Mouse (Mus musculus): ENCODE results near the gene Cbr1.

Cbr1 gene

DNA sequence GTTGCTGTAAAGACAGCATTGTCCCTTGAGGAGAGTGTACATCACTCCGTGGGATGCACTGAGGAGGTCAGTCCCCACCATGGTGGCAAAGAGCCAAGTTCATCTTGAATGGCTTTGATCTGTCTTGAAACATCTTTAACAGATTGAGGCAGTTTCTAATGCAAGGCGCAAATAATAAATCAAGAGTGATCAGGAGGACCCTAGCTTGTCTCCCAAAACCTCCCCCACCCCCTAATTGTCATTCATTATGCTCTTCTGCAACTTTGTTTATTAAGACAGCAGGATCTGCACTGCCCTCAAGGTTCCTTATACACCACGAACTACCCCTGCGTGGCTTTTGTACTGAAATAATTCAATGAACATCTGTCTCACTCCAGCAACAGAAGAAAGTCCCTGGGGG, at the start of gene Cbr1:
Gene Cbr1, plus strand, starts transcription at position 301 of the 400 bp plus-strand sequence.
- no peak for DNase-seq (ENCODE audit: low read depth, low spot score)

DNA sequence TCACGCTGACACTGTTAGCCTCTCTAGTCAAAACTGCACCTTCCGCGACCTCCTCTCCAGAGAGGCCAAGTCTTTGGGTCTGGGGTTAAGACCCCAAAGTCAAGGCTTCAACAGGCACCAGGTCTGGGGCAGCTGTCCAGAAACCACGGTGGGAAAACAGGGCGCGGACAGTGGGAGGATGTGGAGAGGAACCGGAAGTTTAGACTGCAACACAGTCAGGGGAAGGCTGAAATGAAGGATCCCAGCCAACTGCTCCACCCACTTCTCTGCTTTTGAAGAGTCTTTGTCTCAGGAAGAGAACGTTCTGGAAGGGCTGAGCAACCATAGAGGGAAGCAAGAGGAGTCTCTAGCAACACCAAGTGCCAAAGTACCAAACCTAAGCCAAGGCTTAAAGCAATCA, 48.0 kb upstream of the Cbr1 start:
- no peak for DNase-seq (ENCODE audit: low read depth, low spot score)

DNA sequence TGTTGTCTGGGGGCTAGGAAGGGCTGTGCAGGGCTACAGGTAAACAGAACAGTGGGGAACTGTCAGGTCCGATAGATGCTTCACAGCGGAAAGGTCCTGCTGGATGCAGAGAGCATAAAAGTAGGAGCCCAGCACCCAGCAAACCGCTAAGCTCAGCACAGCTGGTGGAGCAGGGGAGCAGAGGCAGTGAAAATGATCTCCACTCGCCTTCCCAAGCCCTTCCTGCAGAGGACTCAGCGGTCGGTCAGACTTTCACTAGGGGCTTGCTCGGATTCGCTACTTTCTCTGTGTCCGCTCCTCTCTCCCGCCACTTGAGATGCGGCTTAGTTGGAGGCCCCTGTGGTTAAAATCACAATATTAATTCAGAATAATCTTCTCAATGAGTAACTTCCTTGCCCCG, 47.2 kb upstream of the Cbr1 start:
- no peak for DNase-seq (ENCODE audit: low read depth, low spot score)

DNA sequence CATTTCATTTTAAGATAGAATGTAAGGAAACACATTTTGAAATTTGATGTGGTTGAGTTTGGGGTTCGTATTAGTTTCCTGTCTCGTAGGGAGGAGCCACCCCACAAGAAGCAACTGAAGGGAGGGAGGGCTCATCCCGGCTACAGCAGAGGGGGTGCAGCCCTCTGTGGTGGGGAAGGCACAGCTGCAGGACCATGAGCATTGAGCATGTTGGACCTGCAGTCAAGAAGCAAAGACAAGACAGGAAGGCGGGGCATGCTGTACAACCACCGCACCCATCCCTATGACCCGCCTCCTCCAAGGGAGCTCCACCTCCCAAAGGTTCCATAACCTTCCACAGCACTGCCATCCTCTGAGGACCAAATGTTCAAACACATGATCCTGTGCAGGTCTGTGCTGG, 33.3 kb upstream of the Cbr1 start:
- DNase-seq (ENCODE audit: low read depth, low spot score), result peak; percentile 66

DNA sequence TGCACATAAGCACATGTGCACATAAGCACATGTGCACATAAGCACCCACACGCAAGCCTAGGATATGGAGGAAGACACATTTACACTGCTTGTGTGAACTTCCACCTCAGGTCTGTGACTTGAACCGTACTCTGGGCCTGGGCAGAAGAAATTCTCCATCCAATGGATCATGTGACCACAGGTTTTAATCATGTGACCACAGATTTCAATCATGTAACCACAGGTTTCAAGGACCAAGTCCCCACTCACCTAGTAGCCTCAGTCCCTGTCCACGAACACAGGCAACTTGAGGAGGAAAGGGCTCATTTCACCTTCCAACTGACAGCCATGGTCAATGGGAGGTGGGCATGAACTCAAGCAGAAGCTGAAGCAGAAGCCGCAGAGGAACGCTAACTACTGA, 32.2 kb upstream of the Cbr1 start:
- peak; percentile 20 for DNase-seq (ENCODE audit: low read depth, low spot score)

DNA sequence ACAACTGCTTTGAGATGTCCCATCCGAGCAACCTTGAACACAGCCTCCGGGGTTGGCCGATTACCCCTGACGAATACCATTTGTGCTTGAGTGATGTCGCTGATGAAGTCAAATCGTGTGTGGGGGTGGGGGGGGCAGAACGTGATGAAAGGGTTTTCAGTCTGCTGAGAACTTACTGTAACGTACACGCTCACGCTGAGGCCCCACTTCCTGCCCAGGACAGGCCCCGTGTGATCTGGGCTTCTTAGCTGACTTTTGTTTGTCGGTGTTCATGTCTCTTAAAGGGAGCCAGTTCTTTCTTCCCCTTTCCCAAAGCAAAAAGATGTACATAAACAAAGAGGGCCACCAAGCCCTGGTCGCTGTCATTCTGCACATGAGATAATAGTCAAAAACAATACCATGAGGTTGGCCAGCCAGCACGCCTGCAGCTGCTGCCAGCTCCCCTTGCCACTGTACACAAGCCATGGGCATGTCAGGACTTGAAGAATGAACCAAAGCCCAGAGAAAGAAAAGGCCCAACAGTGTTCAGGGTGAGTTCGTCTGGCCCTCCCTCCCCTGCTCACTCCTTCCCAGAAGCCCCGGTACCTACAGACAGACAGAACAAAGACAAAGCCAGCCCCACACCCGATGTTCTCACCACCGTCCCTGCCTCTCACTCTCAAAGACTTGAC, 31.0 kb upstream of the Cbr1 start:
- DNase-seq (ENCODE audit: low read depth, low spot score), result peak; percentile 91

DNA sequence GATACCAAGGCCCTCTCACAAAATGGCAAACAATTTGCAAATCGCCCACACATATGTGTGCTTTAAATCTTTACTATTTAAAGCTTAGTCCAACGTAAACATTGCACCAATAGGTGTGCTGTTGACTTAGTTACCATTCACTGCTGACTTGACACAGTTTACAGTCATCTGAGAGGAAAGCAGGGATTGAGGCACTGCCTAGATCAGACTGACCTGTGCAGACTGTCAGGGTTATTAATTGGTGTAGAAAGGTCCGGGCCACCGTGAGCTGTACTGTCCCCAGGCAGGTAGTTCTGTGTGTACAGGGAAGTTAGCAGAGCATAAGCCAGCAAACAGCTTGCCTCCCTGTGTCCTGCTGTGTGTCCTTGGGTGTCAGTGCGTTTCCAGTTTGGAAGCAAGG, 30.1 kb upstream of the Cbr1 start:
- DNase-seq (ENCODE audit: low read depth, low spot score), result peak; percentile 17

DNA sequence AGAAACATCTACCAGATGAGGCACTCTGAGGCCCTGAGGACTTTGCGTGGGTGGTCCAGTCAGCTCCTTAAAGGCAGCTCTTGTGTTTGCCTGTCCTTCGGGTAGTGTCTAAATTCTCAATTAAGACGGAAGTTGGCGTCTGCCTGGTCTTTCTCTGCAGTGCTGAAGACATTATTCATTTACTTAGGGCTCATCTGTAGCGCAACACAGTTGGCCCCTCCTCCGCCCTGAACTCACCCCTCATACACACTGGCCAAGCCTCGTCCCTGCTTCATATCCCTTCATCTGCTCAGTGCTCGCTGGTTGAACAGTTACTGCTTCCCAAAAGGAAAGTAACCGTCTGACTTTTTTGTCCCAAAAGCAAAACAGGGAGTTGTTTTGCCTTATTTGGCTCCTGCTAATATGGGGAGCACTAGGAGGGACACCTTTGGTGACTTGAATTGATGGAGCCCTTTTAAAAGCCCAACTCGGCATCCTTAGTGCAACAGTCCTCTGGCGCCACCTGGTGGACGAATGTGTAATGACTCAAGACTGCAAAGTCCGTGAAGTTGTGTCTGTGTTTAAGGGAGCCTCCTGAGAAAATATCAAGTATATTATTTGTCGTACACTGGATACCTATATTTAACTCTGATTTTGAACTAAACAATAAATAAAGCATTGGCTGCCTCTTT, 29.1 kb upstream of the Cbr1 start:
- peak; percentile 92 for DNase-seq (ENCODE audit: low read depth, low spot score)

DNA sequence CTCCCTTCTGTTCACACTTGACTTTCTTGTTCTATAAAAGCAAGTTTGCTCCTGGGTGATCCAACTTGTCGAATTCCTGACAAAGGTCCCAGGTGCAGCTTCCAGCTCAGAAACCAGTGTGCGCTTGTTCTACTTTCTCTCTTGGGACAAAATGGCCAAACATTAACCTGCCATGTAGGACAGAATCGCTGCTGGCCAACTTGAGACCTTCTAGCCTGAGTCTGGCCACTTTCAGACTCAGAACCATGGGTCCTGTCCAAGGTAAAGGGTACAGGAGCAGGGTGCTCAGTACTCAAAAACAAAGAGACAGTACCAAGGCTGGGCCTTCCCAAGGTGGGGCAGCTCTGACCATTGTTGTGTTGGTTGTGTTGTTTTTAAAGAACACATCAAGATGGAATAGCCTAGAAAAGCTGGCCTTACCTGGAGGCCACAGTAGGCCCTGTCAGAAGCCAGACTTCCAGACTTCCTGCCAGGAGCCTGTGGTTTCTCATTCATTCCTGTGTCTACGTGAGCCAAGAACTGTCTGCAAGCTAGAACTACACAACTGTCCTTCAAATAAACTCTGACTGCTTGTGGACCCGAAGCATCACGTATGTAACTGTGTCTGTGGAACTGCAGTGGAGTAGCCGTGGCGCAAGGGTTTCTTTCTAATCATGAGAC, 27.2 kb upstream of the Cbr1 start:
- DNase-seq (ENCODE audit: low read depth, low spot score), result no peak

DNA sequence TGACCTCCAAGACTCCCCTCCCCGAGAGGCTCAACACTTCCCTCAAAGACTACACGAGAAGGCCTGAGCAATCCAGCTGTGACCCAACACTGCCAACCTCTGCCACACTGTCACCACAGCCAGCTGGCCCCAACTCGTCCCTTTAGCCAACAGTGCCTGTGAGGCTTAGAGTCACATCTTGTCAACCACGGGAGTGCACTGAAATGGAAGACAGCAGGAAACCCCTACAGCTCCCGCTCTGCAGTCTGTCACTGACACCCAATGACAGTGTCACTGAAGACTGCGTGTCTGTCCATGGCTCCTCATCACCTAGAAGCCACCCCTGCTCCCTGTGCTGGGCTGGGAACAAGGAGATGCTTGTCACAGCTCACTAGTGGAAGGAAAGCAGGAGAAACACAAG, 24.5 kb upstream of the Cbr1 start:
- DNase-seq (ENCODE audit: low read depth, low spot score), result no peak

DNA sequence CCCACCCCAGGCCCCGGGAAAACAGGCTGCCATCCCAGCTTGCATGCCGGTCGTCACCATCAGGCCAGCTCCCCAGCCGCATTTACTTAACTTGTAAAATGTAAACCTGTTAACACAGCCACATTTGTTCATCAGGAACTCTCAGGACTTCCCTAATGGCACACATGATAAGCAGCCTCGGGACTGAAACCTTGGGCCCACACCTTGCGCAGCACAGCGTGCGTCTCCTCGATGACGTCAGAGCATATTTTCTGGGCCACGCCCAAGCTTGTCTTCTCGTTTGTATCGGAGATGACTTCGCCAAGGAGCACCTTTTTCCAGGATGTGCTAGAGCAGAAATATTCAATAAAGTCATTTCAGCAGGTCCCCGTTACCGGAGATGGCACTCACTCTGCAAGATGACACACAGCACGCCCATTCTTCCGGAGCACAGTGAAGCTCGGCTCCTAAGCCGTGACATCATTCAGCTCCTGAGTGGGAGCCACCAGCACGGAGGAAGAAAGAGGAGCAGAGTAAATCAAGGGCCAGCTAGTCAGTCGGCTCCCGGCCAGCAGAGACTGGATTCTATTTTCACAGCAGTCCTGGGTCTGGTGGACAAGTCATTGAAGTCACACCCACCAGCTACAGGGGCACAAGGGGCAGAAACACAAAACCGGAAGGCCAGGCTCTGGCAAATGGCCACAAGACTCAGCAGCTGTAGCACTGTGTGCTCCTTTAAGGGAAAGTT, 20.5 kb upstream of the Cbr1 start:
- peak; percentile 53 for DNase-seq (ENCODE audit: low read depth, low spot score)

DNA sequence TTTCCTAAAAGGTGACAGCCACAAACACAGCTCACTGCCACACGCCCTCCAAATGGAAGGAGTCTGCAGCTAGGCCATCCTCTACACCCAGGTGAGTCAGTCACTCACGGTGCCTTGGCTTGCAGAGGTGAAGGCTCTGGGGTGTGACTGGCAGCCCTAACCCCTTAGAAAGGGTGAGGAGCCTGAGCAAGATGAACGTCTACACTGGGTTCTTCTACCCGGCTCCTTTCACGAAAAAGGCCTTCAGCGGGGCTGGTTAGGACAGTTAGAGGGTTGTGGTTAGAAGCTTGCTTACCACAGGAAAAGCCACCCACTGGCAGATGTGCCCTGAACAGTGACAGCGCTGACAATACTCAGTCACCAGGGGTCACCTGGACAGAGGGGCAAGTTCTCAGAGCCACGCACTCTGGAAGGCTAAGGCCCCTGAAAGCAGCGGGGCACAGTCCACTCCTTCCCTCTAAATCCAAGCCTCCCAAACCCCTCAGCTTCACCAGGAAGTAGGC, 19.9 kb upstream of the Cbr1 start:
- peak; percentile 63 for DNase-seq (ENCODE audit: low read depth, low spot score)

DNA sequence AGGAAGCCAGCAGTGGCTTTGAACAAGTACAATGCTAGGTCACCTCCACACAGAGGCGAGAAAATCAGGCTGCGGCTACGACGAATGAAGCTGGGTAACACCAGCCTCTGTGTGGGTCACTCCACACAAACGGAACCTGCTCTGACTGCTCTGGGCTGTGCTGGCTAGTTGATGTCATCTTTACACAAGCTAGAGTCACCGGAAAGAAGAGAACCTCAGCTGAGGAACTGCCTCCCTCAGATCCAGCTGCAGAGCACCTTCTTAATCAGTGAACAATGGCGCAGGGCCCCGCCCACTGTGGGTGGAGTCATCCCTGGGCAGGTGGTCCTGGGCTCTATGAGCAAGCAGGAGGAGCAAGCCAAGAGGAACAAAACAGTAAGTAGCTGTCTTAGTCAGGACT, 19.3 kb upstream of the Cbr1 start:
- DNase-seq (ENCODE audit: low read depth, low spot score), result peak; percentile 73

DNA sequence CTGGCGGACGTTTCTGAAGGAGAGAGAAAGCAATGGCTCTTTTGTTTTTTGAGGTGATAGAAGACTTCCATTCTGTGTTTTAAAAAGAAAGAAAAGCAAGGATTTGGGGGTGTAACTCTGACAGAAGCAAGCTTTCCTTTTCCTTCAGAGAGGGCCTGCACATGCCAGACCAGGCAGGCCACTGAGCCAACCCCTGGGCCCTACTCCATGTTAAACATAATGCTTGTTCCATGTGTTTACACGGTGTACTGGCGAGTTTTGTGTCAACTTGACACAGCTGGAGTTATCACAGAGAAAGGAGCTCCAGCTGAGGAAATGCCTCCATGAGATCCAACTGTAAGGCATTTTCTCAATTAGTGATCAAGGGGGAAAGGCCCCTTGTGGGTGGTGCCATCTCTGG, 17.4 kb upstream of the Cbr1 start:
- no peak for DNase-seq (ENCODE audit: low read depth, low spot score)

DNA sequence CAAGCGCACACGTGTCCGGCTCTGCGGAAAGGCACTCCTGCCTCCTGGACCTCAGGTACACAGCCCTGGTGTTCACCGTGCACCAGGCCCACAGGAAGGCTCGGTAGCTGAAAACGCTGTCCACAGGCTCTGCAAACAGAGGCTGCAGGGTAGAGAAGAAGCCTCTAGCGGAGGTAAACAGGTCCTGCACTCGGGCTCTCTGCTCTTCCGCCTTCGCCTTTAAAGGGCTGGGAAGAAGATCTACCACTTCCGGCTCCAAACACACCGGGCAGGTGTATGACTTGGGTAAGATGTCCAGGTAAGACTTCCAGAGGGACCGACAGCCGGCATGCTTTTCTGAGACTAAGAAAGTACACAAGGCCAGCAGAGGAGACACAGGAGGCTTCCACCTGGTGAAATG, 14.7 kb upstream of the Cbr1 start:
- DNase-seq (ENCODE audit: low read depth, low spot score), result no peak

DNA sequence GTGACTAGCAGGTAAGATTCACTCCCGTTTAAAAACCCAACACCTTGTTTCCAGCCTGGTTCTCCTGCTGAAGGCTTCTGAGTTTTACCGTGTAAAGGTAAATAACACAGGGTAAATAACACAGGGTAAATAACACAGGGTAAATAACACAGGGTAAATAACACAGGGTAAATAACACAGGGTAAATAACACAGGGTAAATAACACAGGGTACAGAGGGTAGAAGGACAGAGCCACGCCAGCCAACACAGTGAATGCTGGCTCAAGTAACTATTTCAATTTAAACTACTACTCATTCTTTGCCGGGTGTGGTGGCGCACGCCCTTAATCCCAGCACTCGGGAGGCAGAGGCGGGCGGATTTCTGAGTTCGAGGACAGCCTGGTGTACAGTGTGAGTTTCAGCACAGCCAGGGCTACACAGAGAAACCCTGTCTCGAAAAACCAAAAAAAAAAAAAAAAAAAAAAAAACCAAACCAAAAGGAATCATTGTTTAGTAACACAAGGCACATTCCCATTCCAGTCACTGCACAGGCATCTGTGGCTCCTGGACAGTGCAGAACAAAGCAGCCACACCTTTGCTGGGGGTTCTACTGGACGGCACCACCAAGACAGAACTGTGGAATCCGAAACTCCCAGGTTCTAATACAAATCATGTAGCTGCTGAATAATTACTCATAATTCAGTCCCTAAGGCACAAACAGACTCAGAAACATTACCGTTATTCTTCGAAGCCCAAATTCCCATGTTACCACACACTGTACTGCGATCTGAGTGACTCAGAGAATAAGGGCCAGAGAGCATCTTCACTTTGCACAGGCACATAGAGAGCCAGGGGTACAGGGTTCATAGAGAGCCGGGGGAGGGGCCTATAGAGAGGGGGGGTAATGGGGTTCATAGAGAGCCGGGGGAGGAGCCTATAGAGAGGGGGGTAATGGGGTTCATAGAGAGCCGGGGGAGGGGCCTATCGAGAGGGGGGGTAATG, 13.9 kb upstream of the Cbr1 start:
- DNase-seq (ENCODE audit: low read depth, low spot score), result no peak

DNA sequence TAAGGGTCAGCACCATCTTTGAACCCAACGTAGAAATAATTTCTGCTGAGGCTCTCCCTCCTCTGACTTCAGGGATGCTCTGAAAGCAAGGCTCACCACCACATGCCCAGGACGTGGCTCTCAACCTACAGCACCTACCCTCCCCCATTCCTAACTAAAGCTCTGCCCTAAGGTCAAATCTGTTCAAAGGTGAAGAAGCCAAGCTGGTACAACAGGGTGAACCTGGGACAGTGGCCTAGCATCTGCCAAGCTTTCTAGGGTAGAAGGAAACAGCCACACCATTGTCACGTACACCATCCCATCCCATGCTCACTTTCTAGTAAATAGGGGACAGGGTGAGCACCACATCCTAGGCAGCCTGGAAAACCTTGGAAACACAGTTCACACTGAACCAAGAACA, 12.9 kb upstream of the Cbr1 start:
- no peak for DNase-seq (ENCODE audit: low read depth, low spot score)

DNA sequence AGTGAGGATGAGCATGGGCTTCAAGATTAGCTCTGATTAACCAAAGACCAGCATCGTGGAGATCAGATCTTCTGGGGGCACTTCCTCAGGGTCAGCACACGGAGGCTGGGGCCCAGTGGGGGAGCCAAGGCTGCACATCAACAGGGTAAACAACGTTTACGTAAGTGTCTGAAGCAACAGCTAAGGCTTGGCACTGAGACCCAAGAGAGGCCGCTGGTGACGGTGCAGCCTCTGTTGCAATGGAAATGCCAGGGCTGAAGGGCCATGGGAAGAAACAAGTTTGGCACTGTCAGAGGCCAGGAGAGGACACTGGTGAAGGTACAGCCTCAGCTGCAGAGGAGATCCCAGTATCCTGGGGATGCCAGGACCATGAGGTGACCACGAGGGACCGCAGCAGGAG, 12.2 kb upstream of the Cbr1 start:
- DNase-seq (ENCODE audit: low read depth, low spot score), result no peak

DNA sequence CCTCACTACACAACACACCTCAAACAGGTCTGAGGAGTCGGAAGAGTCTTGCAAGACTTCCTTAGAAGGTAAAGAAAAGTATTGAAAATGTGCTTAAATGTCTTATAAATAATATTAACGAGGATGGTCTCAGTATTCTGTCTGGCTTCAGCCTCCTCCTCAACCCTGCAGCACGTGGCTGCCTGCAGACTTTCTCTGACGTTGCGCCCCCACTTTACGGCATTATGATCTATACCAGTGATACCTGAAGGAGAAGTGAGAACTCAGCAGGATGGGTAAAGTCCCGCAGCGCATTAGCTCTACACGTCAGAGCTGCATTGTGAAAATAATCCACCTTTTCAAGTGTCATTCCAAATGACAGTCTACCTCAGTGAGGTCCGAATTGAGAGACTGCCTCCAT, 11.2 kb upstream of the Cbr1 start:
- DNase-seq (ENCODE audit: low read depth, low spot score), result no peak

DNA sequence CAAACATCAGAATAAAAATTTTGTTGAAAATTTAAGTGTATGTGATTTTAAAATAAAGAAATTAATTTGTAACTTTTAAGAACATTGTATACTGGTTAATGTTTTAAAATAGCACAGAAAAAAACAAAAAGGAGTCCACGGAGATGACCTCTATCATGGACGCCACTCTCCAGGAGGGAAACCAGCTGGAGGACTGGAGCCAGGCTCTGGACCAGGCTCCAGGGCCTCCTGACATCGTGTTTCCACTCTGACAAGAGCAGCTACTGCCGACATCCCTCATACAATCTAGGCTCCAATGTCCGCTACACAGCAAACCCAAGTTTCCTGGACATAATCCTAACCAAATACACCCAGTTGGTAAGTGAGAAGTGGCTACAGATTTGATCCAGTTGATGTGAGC, 9.9 kb upstream of the Cbr1 start:
- DNase-seq (ENCODE audit: low read depth, low spot score), result no peak

DNA sequence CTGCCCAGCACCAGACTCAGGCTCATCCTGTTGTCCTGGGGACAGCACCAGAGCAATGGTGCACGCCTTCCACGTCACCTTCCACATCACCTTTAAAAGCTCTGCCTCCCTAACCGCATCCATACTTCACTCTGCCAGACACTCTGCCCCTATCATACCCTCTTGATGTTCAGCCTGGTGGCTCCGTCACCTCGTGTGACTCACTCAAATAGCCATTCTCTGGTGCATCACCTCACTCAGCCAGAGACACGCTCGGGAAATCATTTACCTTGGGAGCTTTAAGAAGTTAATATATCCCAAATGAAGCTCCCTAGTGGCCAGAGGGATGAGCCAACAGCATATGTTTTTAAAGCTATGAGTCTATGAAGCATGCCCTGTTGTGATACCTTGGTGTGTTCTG, 8.8 kb upstream of the Cbr1 start:
- no peak for DNase-seq (ENCODE audit: low read depth, low spot score)
